Mouse (Mus musculus): ENCODE measurements around the gene Myo18a.
A peak's percentile ranks its signal among the peaks of the same experiment; 100 is the strongest.

The Myo18a gene

GRCm38 (mm10) chr11:77800491-77800868 is 37.4 kb downstream of the Myo18a start:
- DNase-seq, result no peak

GRCm38 (mm10) chr11:77800869-77801701 is 38.0 kb downstream of the Myo18a start:
- DNase-seq, result peak; percentile 57

GRCm38 (mm10) chr11:77802341-77802865 is 39.4 kb downstream of the Myo18a start:
- no peak for DNase-seq

- no peak for DNase-seq
These were observed 43.2 kb downstream of the Myo18a start for GRCm38 (mm10) chr11:77806218-77806617.

- DNase-seq, result no peak
These were observed 43.8 kb downstream of the Myo18a start for GRCm38 (mm10) chr11:77806855-77807254.

GRCm38 (mm10) chr11:77808051-77808465 is 45.0 kb downstream of the Myo18a start:
- peak; percentile 36 for DNase-seq

- DNase-seq, result no peak
These were observed 46.2 kb downstream of the Myo18a start for GRCm38 (mm10) chr11:77809215-77809614.

GRCm38 (mm10) chr11:77810018-77810417 is 47.0 kb downstream of the Myo18a start:
- DNase-seq, result no peak

GRCm38 (mm10) chr11:77813969-77814368 is 50.9 kb downstream of the Myo18a start:
- no peak for DNase-seq

GRCm38 (mm10) chr11:77816003-77816402 is 53.0 kb downstream of the Myo18a start:
- DNase-seq, result peak; percentile 89

GRCm38 (mm10) chr11:77821648-77822047 is 58.6 kb downstream of the Myo18a start:
- peak; percentile 49 for DNase-seq

- DNase-seq, result peak; percentile 88
These were observed 59.7 kb downstream of the Myo18a start for GRCm38 (mm10) chr11:77822781-77823180.

- DNase-seq, result peak; percentile 79
These were observed 62.8 kb downstream of the Myo18a start for GRCm38 (mm10) chr11:77825853-77826252.

GRCm38 (mm10) chr11:77826311-77826710 is 63.3 kb downstream of the Myo18a start:
- no peak for DNase-seq

- peak; percentile 85 for DNase-seq
These were observed 64.4 kb downstream of the Myo18a start for GRCm38 (mm10) chr11:77827241-77827995.

- peak; percentile 37 for DNase-seq
These were observed 65.1 kb downstream of the Myo18a start for GRCm38 (mm10) chr11:77828163-77828562.

GRCm38 (mm10) chr11:77829043-77829841 is 66.2 kb downstream of the Myo18a start:
- peak; percentile 57 for DNase-seq

- peak; percentile 68 for DNase-seq
These were observed 67.8 kb downstream of the Myo18a start for GRCm38 (mm10) chr11:77830875-77831274.

- no peak for DNase-seq
These were observed 69.5 kb downstream of the Myo18a start for GRCm38 (mm10) chr11:77832541-77832940.

- peak; percentile 11 for DNase-seq
These were observed 72.1 kb downstream of the Myo18a start for GRCm38 (mm10) chr11:77835109-77835508.

GRCm38 (mm10) chr11:77836290-77836689 is 73.2 kb downstream of the Myo18a start:
- DNase-seq, result peak; percentile 49

- no peak for DNase-seq
These were observed 73.7 kb downstream of the Myo18a start for GRCm38 (mm10) chr11:77836751-77837150.

GRCm38 (mm10) chr11:77837856-77838255 is 74.8 kb downstream of the Myo18a start:
- no peak for DNase-seq

Measured in retina, postnatal 1 day (tissue).